Mouse (Mus musculus) cerebellum, adult 2 months (tissue): ENCODE results near the gene Acta2.

Experiments used
- CTCF ChIP-seq: fragments of 200-500 bp; IDR thresholded peaks from 2 replicates; pipeline ENCODE4 v1.5.1; 2011; ENCODE audit warnings: low read depth, mild to moderate bottlenecking, control low read depth, low read length, moderate library complexity, borderline replicate concordance; ENCODE audit not compliant: insufficient read depth
- POLR2A ChIP-seq: fragments of 200-500 bp; IDR thresholded peaks from 2 replicates; pipeline ENCODE4 v1.6.1; 2011; ENCODE audit warnings: low read length, control low read depth, borderline replicate concordance; ENCODE audit not compliant: insufficient read depth

GRCm38 (mm10) chr19:34273073-34273472 is 17.7 kb upstream of the Acta2 start:
- TF ChIP-seq CTCF, result no peak
- TF ChIP-seq POLR2A, result no peak
